Mouse (Mus musculus): Measurements from ENCODE around the gene Wasf3.
A peak's percentile ranks its signal among the peaks of the same experiment; 100 is the strongest.

GRCm38 (mm10) chr5:146386906-146387305 is 2.1 kb downstream of the Wasf3 start:
- peak in 1 of 3 experiments; percentile 4; a peak in 1 of 6 replicates for TF ChIP-seq CTCF (IDR thresholded peaks at IDR 0.05 in 2 of 3, conservative IDR thresholded peaks at IDR 0.05 in 1 of 3; ENCODE audit: control insufficient read depth in 1 of 3, insufficient read depth in 1 of 3, low read depth in 2 of 3, low read length in 3 of 3, poor library complexity in 1 of 3, severe bottlenecking in 1 of 3)
- TF ChIP-seq EP300 (IDR thresholded peaks at IDR 0.05; ENCODE audit: low read depth in 1 of 2, low read length in 2 of 2) = no peak
- no peak for TF ChIP-seq ZC3H11A (IDR thresholded peaks at IDR 0.05; ENCODE audit: low read depth, low read length)
- no peak for TF ChIP-seq GATA1 (IDR thresholded peaks at IDR 0.05; ENCODE audit: low read depth, low read length)
- TF ChIP-seq CHD1 (IDR thresholded peaks at IDR 0.05; ENCODE audit: low read depth, low read length) = no peak
- TF ChIP-seq POLR2A (IDR thresholded peaks at IDR 0.05; ENCODE audit: control insufficient read depth in 1 of 2, insufficient read depth in 1 of 2, low read depth in 1 of 2, low read length in 2 of 2, poor library complexity in 1 of 2) = no peak
- no peak for TF ChIP-seq BHLHE40 (IDR thresholded peaks at IDR 0.05; ENCODE audit: borderline replicate concordance, low read depth, low read length)
